Mouse (Mus musculus) liver, embryonic 14.5 days (tissue): ENCODE measurements around the gene Zfp280b. TPM values are rescaled to one million over a fixed set of nuclear protein-coding genes. Genes with fewer than 3 reads are reported as not detected.
A peak's percentile ranks its signal among the peaks of the same experiment; 100 is the strongest.
"Not testable (repeated sequence)": the region's sequence is repeated elsewhere in the genome, so short reads cannot be mapped to it uniquely, and the experiment has no call there.

ENCODE experiments used
- ATAC-seq: fragments of 200-750 bp; cut with Nextera tagmentation; 2 replicates; pipeline ENCODE4 v1.8.0; 2017; ENCODE audit warnings: moderate number of reproducible peaks, mild to moderate bottlenecking, moderate library complexity; ENCODE audit not compliant: insufficient read depth
- DNase-seq, 3 experiments: peaks; one replicate each; pipeline ENCODE4 v3.0.0-alpha.2; 2012 to 2013; ENCODE audit warnings: low read depth in 3 of 3, low spot score in 3 of 3
- H3K27ac ChIP-seq: fragments of 300-500 bp; sonication (generic); 2 replicates; pipeline ENCODE4 v1.5.1; 2014; ENCODE audit warnings: moderate library complexity, mild to moderate bottlenecking, control low read depth, inconsistent platforms
- H3K27me3 ChIP-seq: fragments of 300-500 bp; sonication (generic); 2 replicates; pipeline ENCODE4 v1.6.1; 2014; ENCODE audit warnings: mild to moderate bottlenecking, low read length, moderate library complexity; ENCODE audit not compliant: control insufficient read depth, insufficient read depth
- H3K36me3 ChIP-seq: fragments of 300-500 bp; sonication (generic); replicated peaks from 2 replicates; pipeline ENCODE4 v1.6.1; 2014; ENCODE audit warnings: low read depth; ENCODE audit not compliant: control insufficient read depth, insufficient read depth
- H3K4me1 ChIP-seq, 2 experiments: fragments of 200-500 bp in 1 of 2; fragments of 300-500 bp in 1 of 2; sonication (generic) in 1 of 2; replicated peaks; 2 replicates each; pipeline ENCODE4 v1.6.1; 2012 to 2014; ENCODE audit warnings: antibody characterized with exemption in 1 of 2, inconsistent platforms in 1 of 2, low read length in 1 of 2; ENCODE audit not compliant: control insufficient read depth in 2 of 2, insufficient read depth in 2 of 2
- H3K4me2 ChIP-seq: fragments of 300-500 bp; sonication (generic); 2 replicates; pipeline ENCODE4 v1.6.1; 2014; ENCODE audit warnings: low read depth, mild to moderate bottlenecking, control low read depth, moderate library complexity
- H3K4me3 ChIP-seq, 2 experiments: fragments of 200-500 bp in 1 of 2; fragments of 300-500 bp in 1 of 2; sonication (generic) in 1 of 2; 2 replicates each; pipeline ENCODE4 v1.5.1; 2012 to 2014; ENCODE audit warnings: low read depth in 2 of 2, low read length in 2 of 2, mild to moderate bottlenecking in 2 of 2, control low read depth in 1 of 2, inconsistent platforms in 1 of 2, moderate library complexity in 1 of 2; ENCODE audit not compliant: insufficient read depth in 1 of 2
- H3K9ac ChIP-seq: fragments of 300-500 bp; sonication (generic); replicated peaks from 2 replicates; pipeline ENCODE4 v1.6.1; 2014; ENCODE audit warnings: mild to moderate bottlenecking, control low read depth, moderate library complexity
- H3K9me3 ChIP-seq: fragments of 300-500 bp; sonication (generic); 2 replicates; pipeline ENCODE4 v1.6.1; 2016; ENCODE audit warnings: low read length, mixed read lengths; ENCODE audit not compliant: control insufficient read depth
- CTCF ChIP-seq: IDR thresholded peaks from 2 replicates; pipeline ENCODE4 v1.5.1; 2016; ENCODE audit warnings: antibody characterized with exemption, low read depth, control low read depth
- EP300 ChIP-seq: IDR thresholded peaks from 2 replicates; pipeline ENCODE4 v1.6.1; 2016; ENCODE audit warnings: antibody characterized with exemption, low read depth
- WGBS: fragments of 180-500 bp; shearing (Covaris S2); extraction: QIAGEN DNeasy Blood & Tissue Kit; methylation state at CpG from one replicate; pipeline ENCODE4 v1.1.7; 2014; ENCODE audit not compliant: insufficient replicate concordance; 5-methylcytosine and 5-hydroxymethylcytosine counted together
- polyA plus RNA-seq, 2 experiments: library from polyadenylated mRNA; depleted of rRNA in 1 of 2; stranded (reverse) in 1 of 2; unstranded in 1 of 2; fragments of >200 nt; fragmentation: Nextera tagmentation in 1 of 2; extraction: Ambion mirVana in 1 of 2; gene quantifications; 2 replicates each; pipeline versions ENCODE4 v1.2.1 to v1.2.3; 2012 to 2014

Zfp280b gene
- polyA plus RNA-seq (2012; rRNA removed) = 6.8 and 7.1 TPM in 2 replicates
- 9.6 and 10.1 TPM in 2 replicates for polyA plus RNA-seq (2014; fragmentation: Nextera tagmentation; extraction: Ambion mirVana)

- DNase-seq (peak; percentile 86 to 90 (median 88)), ATAC-seq (peak; percentile 98)
- peak within 1 kb of the TSS; percentile 19 for H3K27ac ChIP-seq
- H3K4me2 ChIP-seq = peak within 1 kb of the TSS; percentile 94
- H3K4me1 ChIP-seq = peaks cover 10 to 18% of the 10 kb centered on the region in 2 experiments; a peak in 3 of 4 replicates
- TF ChIP-seq CTCF (peak; percentile 91), EP300 (no peak)
- H3K27me3 ChIP-seq = no peaks in the 10 kb centered on the region
- H3K4me3 ChIP-seq = peak within 1 kb of the TSS; percentile 85 to 96
- peaks cover 2% of the 10 kb centered on the region; the same call in 1 of the 2 replicates for H3K36me3 ChIP-seq
- H3K9me3 ChIP-seq = no peaks in the 10 kb centered on the region
- under 1% methylated on average over 58 of the region's 58 CpGs for WGBS
- H3K9ac ChIP-seq = peak within 1 kb of the TSS; percentile 93
Observed at GRCm38 (mm10) chr10:76032402-76033118, at the start of gene Zfp280b. Gene Zfp280b, plus strand, starts transcription at chr10:76032650.

- 49% methylated on average over 4 of the region's 4 CpGs for WGBS
- no peak for TF ChIP-seq CTCF
- no peak for TF ChIP-seq EP300
Observed at GRCm38 (mm10) chr10:75990430-75991042, 41.9 kb upstream of the Zfp280b start.

GRCm38 (mm10) chr10:75993616-75994240 lies 38.7 kb upstream of the Zfp280b start:
- 68% methylated on average over 15 of the region's 15 CpGs for WGBS
- Histone ChIP-seq H3K4me2 (no peak overlapping the region), H3K4me3 (no peak overlapping the region), H3K9me3 (no peaks in the 10 kb centered on the region), H3K9ac (no peak overlapping the region), H3K27me3 (no peaks in the 10 kb centered on the region), H3K36me3 (no peaks in the 10 kb centered on the region), H3K27ac (no peak overlapping the region), H3K4me1 (no peaks in the 10 kb centered on the region)
- TF ChIP-seq EP300 (no peak), CTCF (no peak)
- DNase-seq = no peak
- no peak for ATAC-seq

More at GRCm38 (mm10) chr10:75990430-75991042, 41.9 kb upstream of the Zfp280b start:
- Histone ChIP-seq H3K9ac (no peak overlapping the region), H3K4me3 (no peak overlapping the region), H3K36me3 (no peaks in the 10 kb centered on the region), H3K27me3 (no peaks in the 10 kb centered on the region), H3K4me1 (no peaks in the 10 kb centered on the region), H3K4me2 (no peak overlapping the region), H3K9me3 (no peaks in the 10 kb centered on the region), H3K27ac (no peak overlapping the region)
- no peak for ATAC-seq
- DNase-seq = no peak

GRCm38 (mm10) chr10:75994531-75995210 lies 37.8 kb upstream of the Zfp280b start:
- not testable (repeated sequence) for H3K4me1 ChIP-seq, H3K9me3 ChIP-seq, DNase-seq, H3K27me3 ChIP-seq, H3K4me3 ChIP-seq, H3K27ac ChIP-seq, H3K9ac ChIP-seq, H3K36me3 ChIP-seq, H3K4me2 ChIP-seq, ATAC-seq
- WGBS = 55% methylated on average over 12 of the region's 13 CpGs

- Histone ChIP-seq H3K9me3 (no peaks in the 10 kb centered on the region), H3K9ac (no peak overlapping the region), H3K4me2 (no peak overlapping the region), H3K4me3 (no peak overlapping the region), H3K36me3 (no peaks in the 10 kb centered on the region), H3K27ac (no peak overlapping the region), H3K27me3 (no peaks in the 10 kb centered on the region), H3K4me1 (no peaks in the 10 kb centered on the region)
- 71% methylated on average over 11 of the region's 11 CpGs for WGBS
- TF ChIP-seq CTCF (no peak), EP300 (no peak)
- DNase-seq (no peak), ATAC-seq (no peak)
Observed at GRCm38 (mm10) chr10:75995463-75995862, 37.0 kb upstream of the Zfp280b start.
